Mouse (Mus musculus) MEL (cell line): ENCODE results near the gene Tgfb1i1. TPM values are rescaled to one million over a fixed set of nuclear protein-coding genes. Genes with fewer than 3 reads are reported as not detected.
A peak's percentile ranks its signal among the peaks of the same experiment; 100 is the strongest.

Source experiments
- DNase-seq: peaks from one replicate; pipeline ENCODE4 v3.0.0; 2011; ENCODE audit warnings: low read depth, low spot score
- H3K27ac ChIP-seq: 2 replicates; pipeline ENCODE4 v1.5.1; 2012; ENCODE audit warnings: low read depth, mild to moderate bottlenecking, control low read depth, low read length, moderate library complexity; ENCODE audit not compliant: control insufficient read depth
- H3K27me3 ChIP-seq, 2 experiments: fragments of 150-350 bp in 1 of 2; sonication (generic) in 1 of 2; 2 replicates each; pipeline ENCODE4 v1.6.1; 2012; ENCODE audit warnings: low read length in 2 of 2, mild to moderate bottlenecking in 2 of 2, improper control_type of control experiment in 1 of 2, moderate library complexity in 1 of 2; ENCODE audit not compliant: insufficient read depth in 2 of 2, control insufficient read depth in 1 of 2
- H3K36me3 ChIP-seq, 2 experiments: 2 replicates each; pipeline ENCODE4 v1.6.1; 2012 to 2014; ENCODE audit warnings: low read length in 2 of 2, improper control_type of control experiment in 1 of 2, inconsistent platforms in 1 of 2, mild to moderate bottlenecking in 1 of 2; ENCODE audit not compliant: insufficient read depth in 2 of 2, control insufficient read depth in 1 of 2
- H3K4me1 ChIP-seq, 2 experiments: fragments of 150-350 bp in 1 of 2; sonication (generic) in 1 of 2; 2 replicates each; pipeline ENCODE4 v1.6.1; 2012; ENCODE audit warnings: low read length in 2 of 2, improper control_type of control experiment in 1 of 2, mild to moderate bottlenecking in 1 of 2; ENCODE audit not compliant: insufficient read depth in 2 of 2, control insufficient read depth in 1 of 2
- H3K4me3 ChIP-seq, 2 experiments: fragments of 150-350 bp in 1 of 2; sonication (generic) in 1 of 2; 2 replicates each; pipeline ENCODE4 v1.5.1; 2012; ENCODE audit warnings: low read depth in 2 of 2, low read length in 2 of 2, mild to moderate bottlenecking in 2 of 2, moderate library complexity in 2 of 2, control low read depth in 1 of 2, improper control_type of control experiment in 1 of 2; ENCODE audit not compliant: control insufficient read depth in 1 of 2, insufficient read depth in 1 of 2
- H3K79me2 ChIP-seq: 2 replicates; pipeline ENCODE4 v1.6.1; 2012; ENCODE audit warnings: mild to moderate bottlenecking, low read length, moderate library complexity; ENCODE audit not compliant: control insufficient read depth, poor library complexity, insufficient read depth
- H3K9ac ChIP-seq: 2 replicates; pipeline ENCODE4 v1.6.1; 2012; ENCODE audit warnings: low read depth, mild to moderate bottlenecking, control low read depth, low read length, moderate library complexity; ENCODE audit not compliant: control insufficient read depth, poor library complexity, severe bottlenecking
- H3K9me3 ChIP-seq: fragments of 150-350 bp; sonication (generic); replicated peaks from 2 replicates; pipeline ENCODE4 v1.6.1; 2012; ENCODE audit warnings: mild to moderate bottlenecking, low read length, improper control_type of control experiment, moderate library complexity; ENCODE audit not compliant: insufficient read depth
- BHLHE40 ChIP-seq: IDR thresholded peaks from 2 replicates; pipeline ENCODE4 v1.6.1; 2012; ENCODE audit warnings: low read depth, mild to moderate bottlenecking, inconsistent platforms, low read length, improper control_type of control experiment, borderline replicate concordance
- CHD2 ChIP-seq: IDR thresholded peaks from 2 replicates; pipeline ENCODE4 v1.6.1; 2011; ENCODE audit warnings: low read length, improper control_type of control experiment
- CTCF ChIP-seq, 3 experiments: IDR thresholded peaks in 2 of 3; conservative IDR thresholded peaks in 1 of 3; 2 replicates each; pipeline ENCODE4 v1.5.1; 2011 to 2012; ENCODE audit warnings: low read length in 3 of 3, low read depth in 2 of 3, mild to moderate bottlenecking in 2 of 3, improper control_type of control experiment in 1 of 3, inconsistent platforms in 1 of 3, mixed read lengths in 1 of 3, moderate library complexity in 1 of 3; ENCODE audit not compliant: control insufficient read depth in 1 of 3, insufficient read depth in 1 of 3, poor library complexity in 1 of 3, severe bottlenecking in 1 of 3
- E2F4 ChIP-seq: IDR thresholded peaks from 2 replicates; pipeline ENCODE4 v1.6.1; 2011; ENCODE audit warnings: low read depth, low read length, improper control_type of control experiment, borderline replicate concordance
- EP300 ChIP-seq, 2 experiments: IDR thresholded peaks; 2 replicates each; pipeline ENCODE4 v1.6.1; 2011; ENCODE audit warnings: improper control_type of control experiment in 2 of 2, low read length in 2 of 2, low read depth in 1 of 2, mild to moderate bottlenecking in 1 of 2
- ETS1 ChIP-seq: IDR thresholded peaks from 2 replicates; pipeline ENCODE4 v1.6.1; 2012; ENCODE audit warnings: low read depth, mild to moderate bottlenecking, inconsistent platforms, low read length, improper control_type of control experiment, moderate library complexity
- HCFC1 ChIP-seq: IDR thresholded peaks from 2 replicates; pipeline ENCODE4 v1.6.1; 2012; ENCODE audit warnings: low read depth, mild to moderate bottlenecking, inconsistent platforms, low read length, improper control_type of control experiment, moderate library complexity
- JUND ChIP-seq: IDR thresholded peaks from 2 replicates; pipeline ENCODE4 v1.6.1; 2011; ENCODE audit warnings: low read depth, mild to moderate bottlenecking, improper control_type of control experiment, low read length
- MAFK ChIP-seq: IDR thresholded peaks from 2 replicates; pipeline ENCODE4 v1.6.1; 2011; ENCODE audit warnings: low read depth, mild to moderate bottlenecking, low read length, improper control_type of control experiment, borderline replicate concordance
- MAX ChIP-seq: IDR thresholded peaks from 2 replicates; pipeline ENCODE4 v1.6.1; 2011; ENCODE audit warnings: low read length, improper control_type of control experiment
- MAZ ChIP-seq: IDR thresholded peaks from 2 replicates; pipeline ENCODE4 v1.6.1; 2012; ENCODE audit warnings: low read depth, mild to moderate bottlenecking, inconsistent platforms, low read length, improper control_type of control experiment
- MEF2A ChIP-seq: IDR thresholded peaks from 2 replicates; pipeline ENCODE4 v1.6.1; 2014; ENCODE audit warnings: low read depth, mild to moderate bottlenecking, inconsistent platforms, low read length, improper control_type of control experiment; ENCODE audit not compliant: poor library complexity, insufficient replicate concordance, severe bottlenecking; ENCODE audit errors: extremely low read depth
- MXI1 ChIP-seq: IDR thresholded peaks from 2 replicates; pipeline ENCODE4 v1.6.1; 2011; ENCODE audit warnings: mild to moderate bottlenecking, low read depth, low read length, improper control_type of control experiment
- MYB ChIP-seq: IDR thresholded peaks from 2 replicates; pipeline ENCODE4 v1.6.1; 2011; ENCODE audit warnings: mild to moderate bottlenecking, low read depth, low read length, improper control_type of control experiment
- MYC ChIP-seq: IDR thresholded peaks from 2 replicates; pipeline ENCODE4 v1.6.1; 2011; ENCODE audit warnings: low read depth, mild to moderate bottlenecking, low read length, improper control_type of control experiment, moderate library complexity
- POLR2A ChIP-seq, 2 experiments: IDR thresholded peaks; 2 replicates each; pipeline ENCODE4 v1.6.1; 2011 to 2012; ENCODE audit warnings: low read length in 2 of 2, mild to moderate bottlenecking in 2 of 2, control low read depth in 1 of 2, improper control_type of control experiment in 1 of 2, low read depth in 1 of 2, moderate library complexity in 1 of 2; ENCODE audit not compliant: control insufficient read depth in 1 of 2, insufficient read depth in 1 of 2, poor library complexity in 1 of 2
- POLR2AphosphoS2 ChIP-seq: IDR thresholded peaks from 2 replicates; pipeline ENCODE4 v1.6.1; 2011; ENCODE audit warnings: low read length, improper control_type of control experiment
- RAD21 ChIP-seq: IDR thresholded peaks from 2 replicates; pipeline ENCODE4 v1.6.1; 2011; ENCODE audit warnings: mild to moderate bottlenecking, low read depth, low read length, improper control_type of control experiment
- RCOR1 ChIP-seq: IDR thresholded peaks from 2 replicates; pipeline ENCODE4 v1.6.1; 2012; ENCODE audit warnings: low read depth, mild to moderate bottlenecking, inconsistent platforms, low read length, improper control_type of control experiment
- SIN3A ChIP-seq: IDR thresholded peaks from 2 replicates; pipeline ENCODE4 v1.6.1; 2012; ENCODE audit warnings: low read length, improper control_type of control experiment, inconsistent platforms
- TAL1 ChIP-seq: IDR thresholded peaks from 2 replicates; pipeline ENCODE4 v1.6.1; 2012; ENCODE audit warnings: mild to moderate bottlenecking, inconsistent platforms, low read length, moderate library complexity, mixed read lengths
- TBP ChIP-seq: IDR thresholded peaks from 2 replicates; pipeline ENCODE4 v1.8.0; 2011; ENCODE audit warnings: low read depth, low read length, improper control_type of control experiment
- UBTF ChIP-seq: IDR thresholded peaks from 2 replicates; pipeline ENCODE4 v1.6.1; 2012; ENCODE audit warnings: low read depth, mild to moderate bottlenecking, inconsistent platforms, low read length, improper control_type of control experiment, moderate library complexity, borderline replicate concordance; ENCODE audit not compliant: insufficient read depth
- USF1 ChIP-seq: IDR thresholded peaks from 2 replicates; pipeline ENCODE4 v1.6.1; 2014; ENCODE audit warnings: low read depth, mild to moderate bottlenecking, inconsistent platforms, low read length, improper control_type of control experiment, moderate library complexity
- USF2 ChIP-seq, 2 experiments: IDR thresholded peaks; 2 replicates each; pipeline ENCODE4 v1.6.1; 2011 to 2012; ENCODE audit warnings: improper control_type of control experiment in 2 of 2, low read length in 2 of 2, borderline replicate concordance in 1 of 2, inconsistent platforms in 1 of 2, low read depth in 1 of 2, mild to moderate bottlenecking in 1 of 2; ENCODE audit not compliant: insufficient read depth in 1 of 2
- ZC3H11A ChIP-seq: IDR thresholded peaks from 2 replicates; pipeline ENCODE4 v1.6.1; 2012; ENCODE audit warnings: low read depth, mild to moderate bottlenecking, inconsistent platforms, low read length, improper control_type of control experiment
- ZKSCAN1 ChIP-seq: IDR thresholded peaks from 2 replicates; pipeline ENCODE4 v1.6.1; 2012; ENCODE audit warnings: low read depth, mild to moderate bottlenecking, inconsistent platforms, low read length, improper control_type of control experiment, moderate library complexity
- polyA plus RNA-seq, 2 experiments: library from polyadenylated mRNA; stranded (reverse) in 1 of 2; unstranded in 1 of 2; fragments of >175 nt in 1 of 2; fragments of >200 nt in 1 of 2; gene quantifications; 2 replicates each; pipeline versions ENCODE4 v1.2.1 to v1.2.4; 2012; ENCODE audit warnings: low replicate concordance in 2 of 2, low read depth in 1 of 2; ENCODE audit not compliant: insufficient read length in 2 of 2, insufficient read depth in 1 of 2, missing spikeins in 1 of 2
- total RNA-seq: library from RNA; depleted of rRNA; stranded (reverse); fragments of 300-350 nt; gene quantifications from 2 replicates; pipeline ENCODE4 v1.2.3, GENCODE M21; 2012

Gene Tgfb1i1
- total and polyA plus RNA-seq, 3 experiments, result 0.21 TPM; not detected in 2

- Histone ChIP-seq H3K79me2 (peaks cover 17% of the 10 kb centered on the region), H3K9ac (peak overlapping the region; percentile 99), H3K4me1 (peaks cover 13 to 26% of the 10 kb centered on the region in 2 experiments), H3K36me3 (peaks cover 0 to 39% of the 10 kb centered on the region in 2 experiments; a peak in 3 of 4 replicates), H3K27ac (peak overlapping the region; percentile 79), H3K9me3 (no peaks in the 10 kb centered on the region), H3K27me3 (no peaks in the 10 kb centered on the region)
- TF ChIP-seq USF1 (peak; percentile 81), ETS1 (0 out of 2 replicates have a peak, but pooled peaks have one; percentile 29), POLR2AphosphoS2 (no peak), USF2 (IDR thresholded peaks at IDR 0.05; ENCODE audit: borderline replicate concordance in 1 of 2, insufficient read depth in 1 of 2, low read depth in 1 of 2, low read length in 2 of 2) (peak in 1 of 2 experiments; percentile 41; a peak in 1 of 4 replicates), TBP (peak; percentile 14; the same call in 1 of the 2 replicates), HCFC1 (no peak), E2F4 (no peak), POLR2A (IDR thresholded peaks at IDR 0.05; ENCODE audit: control insufficient read depth in 1 of 2, insufficient read depth in 1 of 2, low read depth in 1 of 2, low read length in 2 of 2, poor library complexity in 1 of 2) (no peak), RCOR1 (no peak), SIN3A (no peak), BHLHE40 (no peak), MXI1 (no peak; the same call in 1 of the 2 replicates), MAX (peak; percentile 43; the same call in 1 of the 2 replicates), MAZ (no peak), TAL1 (no peak), MAFK (no peak), ZKSCAN1 (no peak), MEF2A (no peak), RAD21 (no peak), CTCF (IDR thresholded peaks at IDR 0.05 in 2 of 3, conservative IDR thresholded peaks at IDR 0.05 in 1 of 3; ENCODE audit: control insufficient read depth in 1 of 3, insufficient read depth in 1 of 3, low read depth in 2 of 3, low read length in 3 of 3, poor library complexity in 1 of 3, severe bottlenecking in 1 of 3) (no peak), MYB (no peak), UBTF (no peak), CHD2 (no peak), JUND (no peak), ZC3H11A (no peak), EP300 (IDR thresholded peaks at IDR 0.05; ENCODE audit: low read depth in 1 of 2, low read length in 2 of 2) (no peak), MYC (0 out of 2 replicates have a peak, but pooled peaks have one; percentile 6)
- TF ChIP-seq, all 39 proteins: peak for 6
- H3K4me3 ChIP-seq, result peak overlapping the region; percentile 62 to 89
- DNase-seq, result peak; percentile 13
Observed at GRCm38 (mm10) chr7:128298481-128299342, 52.1 kb downstream of the Tgfb1i1 start.
